Mouse (Mus musculus) embryonic facial prominence, embryonic 11.5 days (tissue): ENCODE data around the gene Fam118a. TPM values are rescaled to one million over a fixed set of nuclear protein-coding genes. Genes with fewer than 3 reads are reported as not detected.

Experiments used
- ATAC-seq: fragments of 200-750 bp; cut with Nextera tagmentation; replicated peaks from 2 replicates; pipeline ENCODE4 v1.8.0; 2017; ENCODE audit warnings: low read depth; ENCODE audit not compliant: insufficient number of reproducible peaks, low FRiP score, low TSS enrichment
- DNase-seq: peaks from one replicate; pipeline ENCODE4 v3.0.0-alpha.2; 2015; ENCODE audit warnings: low spot score
- H3K27ac ChIP-seq: fragments of 300-500 bp; sonication (generic); replicated peaks from 2 replicates; pipeline ENCODE4 v1.5.1; 2014; ENCODE audit warnings: mild to moderate bottlenecking, low read depth, low read length, control low read depth
- H3K27me3 ChIP-seq: fragments of 300-500 bp; sonication (generic); 2 replicates; pipeline ENCODE4 v1.6.1; 2014; ENCODE audit warnings: mild to moderate bottlenecking, low read length, moderate library complexity, mixed read lengths; ENCODE audit not compliant: control insufficient read depth, insufficient read depth
- H3K36me3 ChIP-seq: fragments of 300-500 bp; sonication (generic); replicated peaks from 2 replicates; pipeline ENCODE4 v1.6.1; 2014; ENCODE audit warnings: low read depth, mild to moderate bottlenecking, low read length, moderate library complexity, mixed read lengths; ENCODE audit not compliant: control insufficient read depth, insufficient read depth
- H3K4me1 ChIP-seq: fragments of 300-500 bp; sonication (generic); 2 replicates; pipeline ENCODE4 v1.6.1; 2014; ENCODE audit warnings: low read length, mixed read lengths; ENCODE audit not compliant: control insufficient read depth, insufficient read depth
- H3K4me2 ChIP-seq: fragments of 300-500 bp; sonication (generic); 2 replicates; pipeline ENCODE4 v1.6.1; 2014; ENCODE audit warnings: low read depth, mild to moderate bottlenecking, control low read depth, low read length, moderate library complexity
- H3K4me3 ChIP-seq: fragments of 300-500 bp; sonication (generic); 2 replicates; pipeline ENCODE4 v1.5.1; 2014; ENCODE audit warnings: low read depth, low read length, control low read depth
- H3K9ac ChIP-seq: fragments of 300-500 bp; sonication (generic); replicated peaks from 2 replicates; pipeline ENCODE4 v1.6.1; 2014; ENCODE audit warnings: mild to moderate bottlenecking, control low read depth, low read length
- H3K9me3 ChIP-seq: fragments of 300-500 bp; sonication (generic); replicated peaks from 2 replicates; pipeline ENCODE4 v1.6.1; 2016; ENCODE audit warnings: mild to moderate bottlenecking, low read length, inconsistent platforms, mixed read lengths; ENCODE audit not compliant: control insufficient read depth
- WGBS: fragments of 180-500 bp; shearing (Covaris S2); extraction: QIAGEN DNeasy Blood & Tissue Kit; methylation state at CpG from one replicate; pipeline ENCODE4 v1.1.7; 2014; 5-methylcytosine and 5-hydroxymethylcytosine counted together
- polyA plus RNA-seq: library from polyadenylated mRNA; unstranded; fragments of >200 nt; fragmentation: Nextera tagmentation; extraction: Ambion mirVana; gene quantifications from 2 replicates; pipeline ENCODE4 v1.2.1, GENCODE M21; 2014

Fam118a gene
- polyA plus RNA-seq, 1 experiment from 2014 or later: 26.3 TPM

DNA sequence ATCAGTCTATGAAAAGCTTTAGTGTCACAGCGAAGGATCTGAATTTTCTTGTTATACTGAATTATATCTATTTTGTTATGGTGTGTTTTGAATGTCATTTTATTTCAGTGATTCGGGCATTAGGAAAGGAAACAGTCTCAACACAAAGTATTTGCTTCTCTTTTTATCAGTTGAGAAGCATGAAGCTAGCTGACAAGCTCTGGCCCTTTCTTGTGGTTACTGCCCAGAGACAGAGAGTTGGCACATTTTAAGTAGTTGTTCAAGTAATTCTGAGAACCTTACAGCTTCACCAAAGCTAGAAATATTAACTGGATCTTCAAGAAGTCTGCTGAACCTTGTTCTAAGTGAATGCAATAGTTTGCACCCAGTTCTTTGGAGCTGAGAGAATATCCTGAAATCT lies 34.7 kb downstream of the Fam118a start:
- no peaks in the 10 kb centered on the region for H3K27me3 ChIP-seq
- no peak overlapping the region for H3K4me2 ChIP-seq
- ATAC-seq (no peak), DNase-seq (no peak)
- H3K27ac ChIP-seq: no peak overlapping the region
- no peaks in the 10 kb centered on the region for H3K9me3 ChIP-seq
- H3K4me1 ChIP-seq: no peaks in the 10 kb centered on the region
- H3K4me3 ChIP-seq: no peak overlapping the region
- WGBS: 91% methylated on average over 2 of the region's 2 CpGs
- H3K9ac ChIP-seq: no peak overlapping the region
- no peaks in the 10 kb centered on the region for H3K36me3 ChIP-seq

DNA sequence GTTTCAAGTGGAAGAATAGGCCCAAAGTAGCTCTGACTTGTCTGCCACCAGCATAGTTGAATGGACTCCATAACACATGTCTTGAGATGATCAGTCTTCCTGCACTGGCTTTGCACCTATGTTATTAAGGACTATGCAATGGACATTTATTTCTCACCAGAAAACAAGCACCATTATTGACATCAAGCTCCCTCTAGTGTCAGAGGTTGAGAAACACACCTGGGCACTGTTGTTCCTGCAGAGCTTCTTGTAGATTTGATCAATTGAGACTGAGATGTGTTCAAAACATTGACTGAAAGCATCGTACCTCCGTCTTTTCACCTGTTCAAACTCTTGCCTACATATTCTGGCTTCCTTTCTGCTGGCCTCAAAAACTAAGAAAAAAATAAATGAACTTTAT lies 41.8 kb downstream of the Fam118a start:
- Histone ChIP-seq H3K36me3 (no peaks in the 10 kb centered on the region), H3K27me3 (no peaks in the 10 kb centered on the region), H3K4me2 (no peak overlapping the region), H3K27ac (no peak overlapping the region), H3K4me3 (no peak overlapping the region), H3K9me3 (no peaks in the 10 kb centered on the region), H3K9ac (no peak overlapping the region), H3K4me1 (no peaks in the 10 kb centered on the region)
- no peak for ATAC-seq
- DNase-seq: peak; percentile 80
- WGBS: 40% methylated on average over 2 of the region's 2 CpGs

DNA sequence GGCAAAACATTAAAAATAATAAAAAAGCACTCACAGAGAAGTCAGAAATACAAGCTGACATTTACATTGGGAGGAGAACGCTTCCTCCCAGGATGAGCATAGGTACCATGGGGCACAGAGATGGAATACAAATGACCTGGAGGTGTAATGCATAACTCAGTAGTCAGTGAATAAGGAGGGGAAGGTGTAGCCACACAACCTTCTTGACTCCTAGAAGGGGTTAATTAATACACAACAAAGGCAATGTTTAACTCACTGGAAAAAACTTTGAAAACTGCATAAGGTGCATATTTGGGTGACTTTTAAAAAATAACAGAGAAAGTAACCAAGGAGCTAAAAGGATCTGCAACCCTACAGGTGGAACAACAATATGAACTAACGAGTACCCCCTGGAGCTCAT lies 43.9 kb downstream of the Fam118a start:
- H3K27me3 ChIP-seq: no peaks in the 10 kb centered on the region
- no peak for DNase-seq
- no peak overlapping the region for H3K9ac ChIP-seq
- H3K4me1 ChIP-seq: no peaks in the 10 kb centered on the region
- no peaks in the 10 kb centered on the region for H3K36me3 ChIP-seq
- ATAC-seq: no peak
- H3K9me3 ChIP-seq: no peaks in the 10 kb centered on the region
- WGBS: 89% methylated on average over 2 of the region's 2 CpGs
- no peak overlapping the region for H3K4me3 ChIP-seq
- H3K27ac ChIP-seq: no peak overlapping the region
- H3K4me2 ChIP-seq: no peak overlapping the region

DNA sequence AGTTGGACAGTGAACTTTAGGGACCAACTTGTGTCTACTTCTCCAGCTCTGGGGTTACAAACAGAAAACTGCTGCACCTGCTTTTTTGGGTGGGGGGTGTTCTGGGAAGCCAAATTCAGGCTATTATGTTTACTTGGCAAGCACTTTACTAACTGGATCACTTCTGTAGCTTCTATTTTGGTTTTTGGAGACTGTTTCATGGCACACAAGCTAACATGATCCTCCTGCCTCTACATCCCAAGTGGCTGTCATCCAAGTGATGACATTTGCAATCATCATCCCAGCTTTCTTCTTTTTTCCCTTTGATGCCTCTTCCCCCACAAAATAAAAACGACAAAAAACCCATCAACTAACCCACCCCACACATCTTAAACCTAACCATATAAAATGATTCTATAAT lies 56.9 kb downstream of the Fam118a start:
- no peak overlapping the region for H3K4me3 ChIP-seq
- ATAC-seq (no peak), DNase-seq (no peak)
- H3K4me1 ChIP-seq: no peaks in the 10 kb centered on the region
- no peaks in the 10 kb centered on the region for H3K36me3 ChIP-seq
- no peak overlapping the region for H3K4me2 ChIP-seq
- no peaks in the 10 kb centered on the region for H3K27me3 ChIP-seq
- WGBS: 72% methylated on average over 1 of the region's 1 CpGs
- H3K9me3 ChIP-seq: no peaks in the 10 kb centered on the region
- H3K9ac ChIP-seq: no peak overlapping the region
- H3K27ac ChIP-seq: no peak overlapping the region

Other genes starting within 250 kb of the Fam118a start
- gene Phf21b, start 172.9 kb upstream of the Fam118a start, polyA plus RNA-seq: 4.4 and 4.8 TPM in 2 replicates
- gene Gm29666, start 108.9 kb upstream of the Fam118a start, polyA plus RNA-seq: 0.50 and 0.52 TPM in 2 replicates
- 65.8 and 67.1 TPM in 2 replicates for gene Nup50, start 105.5 kb upstream of the Fam118a start, polyA plus RNA-seq
- 11.6 and 16.8 TPM in 2 replicates for gene 5031439G07Rik, start 40.4 kb upstream of the Fam118a start, polyA plus RNA-seq
- gene Upk3a, start 11.8 kb upstream of the Fam118a start, polyA plus RNA-seq: not detected in 2 replicates
- gene Smc1b, start 103.0 kb downstream of the Fam118a start, polyA plus RNA-seq: 0.11 and 0.18 TPM in 2 replicates
- 0.52 and 1.1 TPM in 2 replicates for gene Ribc2, start 103.1 kb downstream of the Fam118a start, polyA plus RNA-seq
- gene Fbln1, start 177.0 kb downstream of the Fam118a start, polyA plus RNA-seq: 200 and 208 TPM in 2 replicates